Mouse (Mus musculus): Measurements from ENCODE around the gene Lingo2.

Lingo2 gene

DNA sequence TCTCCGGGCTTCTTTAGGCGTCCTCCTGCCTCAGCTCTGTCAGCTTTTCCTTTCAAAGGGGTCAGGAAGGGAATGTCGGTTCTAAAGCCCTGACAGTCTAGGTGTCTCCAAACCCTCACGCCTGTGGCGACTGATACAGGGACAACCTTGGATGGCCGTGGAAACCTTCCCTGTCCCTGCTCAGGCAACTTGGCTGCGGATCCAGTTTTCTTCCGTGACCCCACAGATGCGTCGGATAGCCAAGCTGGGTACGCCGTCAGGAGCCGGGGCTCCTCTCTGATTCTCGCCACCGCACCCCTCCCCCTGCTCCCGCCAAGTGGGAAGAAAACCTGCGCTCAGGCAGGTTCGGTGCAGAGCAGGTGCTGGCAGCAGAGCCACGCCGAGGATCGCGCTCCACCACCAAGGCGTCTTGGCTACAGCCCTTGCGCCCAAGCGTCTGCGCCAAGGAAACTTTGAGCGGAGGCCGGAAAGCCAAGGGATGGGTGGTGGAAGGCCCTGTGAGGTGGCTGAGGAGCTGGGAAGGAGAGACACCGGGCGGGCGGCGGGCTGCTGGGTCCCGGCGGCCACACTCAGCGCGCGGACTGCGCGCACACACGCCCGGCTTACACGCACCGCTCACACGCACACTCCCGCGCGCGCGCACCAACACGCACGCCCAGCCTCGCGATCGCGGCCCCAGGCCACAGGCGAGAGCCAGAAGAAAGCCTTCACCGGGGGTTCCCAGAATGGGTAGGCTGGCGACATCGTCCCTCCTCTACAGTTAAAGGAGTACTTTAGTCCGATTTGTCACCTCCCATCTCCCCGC, at the start of gene Lingo2:
Gene Lingo2, minus strand, starts transcription at position 598 of the 805 bp plus-strand sequence.
- peak; percentile 33 for DNase-seq (ENCODE audit: low read depth, low spot score)

DNA sequence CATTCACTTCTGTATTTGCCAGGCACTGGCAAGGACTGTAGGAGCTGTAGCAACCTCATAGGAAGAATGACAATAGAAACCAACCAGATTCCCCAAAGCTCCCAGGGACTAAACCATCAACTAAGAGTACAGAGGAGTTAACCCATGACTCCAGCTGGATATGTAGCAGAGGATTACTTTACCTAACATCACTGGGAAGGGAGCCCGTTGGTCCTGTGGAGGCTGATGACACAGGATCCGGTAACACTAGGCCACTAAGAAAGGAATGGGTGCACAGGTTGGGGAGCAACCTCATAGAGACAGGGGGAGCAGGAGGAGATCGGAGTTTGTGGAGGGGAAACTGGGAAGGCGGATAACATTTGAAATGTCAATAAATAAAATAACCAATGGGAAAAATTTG, 21.8 kb upstream of the Lingo2 start:
- DNase-seq (ENCODE audit: low read depth, low spot score) = no peak

DNA sequence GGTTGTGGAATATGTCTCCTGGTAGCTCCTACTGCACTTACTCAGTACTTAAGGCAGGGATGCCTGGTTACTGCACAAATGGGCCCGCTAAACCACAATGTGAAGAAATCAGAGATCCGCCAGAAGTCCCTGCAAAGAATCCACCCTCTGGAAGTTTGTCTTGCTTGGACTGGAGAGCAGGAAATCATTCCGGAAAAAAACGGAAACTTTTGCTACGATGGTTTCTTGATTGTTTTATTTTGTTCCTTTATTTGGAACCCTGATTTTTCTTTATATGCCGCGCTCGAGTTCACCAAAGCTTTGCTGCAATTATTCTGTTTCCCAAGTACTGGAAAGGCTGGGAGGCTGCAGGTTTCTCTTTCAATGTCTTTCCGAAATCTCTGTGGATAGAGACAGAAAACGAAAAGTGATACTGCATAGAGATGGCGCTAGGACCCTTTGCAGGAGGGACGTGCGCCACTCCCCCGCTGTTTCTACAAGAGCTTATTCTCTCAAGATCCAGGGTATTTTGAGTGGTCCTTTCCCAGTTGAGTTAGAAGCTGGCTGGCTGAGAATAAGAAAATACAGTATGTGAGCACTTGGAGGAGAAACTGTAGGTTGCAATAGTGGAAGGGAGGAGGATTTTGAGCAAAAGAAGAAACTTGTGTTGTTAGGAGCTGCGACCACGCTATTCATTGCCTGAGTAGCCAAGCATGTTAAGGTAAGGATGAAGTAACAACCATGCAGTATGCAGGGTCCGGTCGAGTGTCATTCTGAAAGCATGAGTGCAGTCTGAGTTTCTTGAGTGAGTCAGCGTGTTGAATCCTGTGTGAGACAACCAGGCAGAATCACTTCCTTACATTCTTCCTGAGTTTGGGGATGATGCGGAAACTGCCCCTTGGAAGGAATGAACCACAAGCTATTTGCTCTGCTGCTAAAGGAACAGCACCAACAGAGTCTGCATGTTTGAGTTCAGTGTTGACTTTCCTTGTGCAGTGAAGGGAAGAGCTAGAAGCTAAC, 1.2 kb upstream of the Lingo2 start:
- DNase-seq (ENCODE audit: low read depth, low spot score) = no peak

DNA sequence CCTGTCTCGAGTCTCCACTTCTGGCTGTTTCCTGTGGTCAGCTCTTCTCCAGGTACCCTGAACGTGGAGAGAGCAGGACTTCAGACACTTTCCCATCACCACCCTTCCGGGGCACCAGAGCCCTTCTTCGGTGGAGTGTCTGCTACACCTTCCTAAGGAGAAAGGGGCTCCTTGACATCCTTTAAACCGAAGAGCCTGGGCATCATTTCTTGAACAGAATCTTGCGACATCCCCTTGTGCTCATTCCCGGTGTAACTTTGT, 338 bp upstream of the Lingo2 start:
- DNase-seq (ENCODE audit: low read depth, low spot score) = peak; percentile 30

DNA sequence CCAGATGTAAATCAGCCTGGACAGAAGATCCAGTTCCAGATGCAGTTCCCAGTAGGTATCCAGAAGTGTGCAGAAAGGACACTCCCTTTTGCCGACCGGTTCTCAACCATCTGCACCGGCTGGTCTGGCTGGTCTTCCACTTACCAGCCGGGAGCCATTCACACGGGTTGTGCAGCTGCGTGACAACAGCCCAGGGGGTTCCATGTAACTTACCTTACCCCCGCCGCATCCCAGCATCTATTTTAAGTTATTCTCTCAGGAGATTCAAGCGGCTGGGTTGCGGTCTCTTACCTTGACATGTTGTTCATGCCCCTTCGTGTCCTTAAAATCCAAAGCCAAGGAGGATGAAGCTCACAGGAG, 777 bp downstream of the Lingo2 start:
- DNase-seq (ENCODE audit: low read depth, low spot score) = no peak

DNA sequence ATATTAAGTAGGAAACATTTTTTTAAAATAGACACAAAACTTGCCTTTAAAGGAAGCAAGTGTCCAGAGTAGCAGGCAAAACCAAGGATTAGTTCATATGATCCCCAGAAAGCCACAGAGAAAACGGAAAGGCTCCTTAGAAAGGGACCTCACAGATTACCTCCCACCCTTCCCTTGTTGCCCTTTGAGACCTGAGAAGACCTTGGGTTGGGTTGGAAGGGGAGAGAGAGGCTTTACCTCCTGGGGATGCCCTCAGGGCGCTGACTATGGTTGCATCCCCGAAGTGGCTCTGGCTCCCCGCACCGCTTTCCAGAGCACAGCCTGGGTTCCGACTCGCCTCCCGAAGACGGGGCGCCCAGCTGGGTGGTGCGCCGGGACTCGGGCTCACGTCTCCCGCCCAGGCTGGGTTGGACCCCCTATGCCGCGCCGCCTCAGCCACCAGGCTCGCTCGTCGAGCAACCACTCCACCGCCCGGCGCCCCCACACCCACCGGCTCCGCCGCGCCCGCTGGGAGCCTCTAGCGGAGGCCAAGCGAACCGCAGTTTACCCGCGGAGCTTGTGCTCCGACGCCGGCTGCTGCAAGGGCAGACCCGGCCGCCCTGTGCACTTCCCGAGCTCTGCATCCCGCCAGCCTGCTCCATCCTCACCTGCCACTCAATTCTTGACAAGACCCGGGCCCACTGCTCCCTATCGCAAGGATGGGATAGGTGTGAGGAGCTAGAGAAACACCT, 1.4 kb downstream of the Lingo2 start:
- DNase-seq (ENCODE audit: low read depth, low spot score) = peak; percentile 76

DNA sequence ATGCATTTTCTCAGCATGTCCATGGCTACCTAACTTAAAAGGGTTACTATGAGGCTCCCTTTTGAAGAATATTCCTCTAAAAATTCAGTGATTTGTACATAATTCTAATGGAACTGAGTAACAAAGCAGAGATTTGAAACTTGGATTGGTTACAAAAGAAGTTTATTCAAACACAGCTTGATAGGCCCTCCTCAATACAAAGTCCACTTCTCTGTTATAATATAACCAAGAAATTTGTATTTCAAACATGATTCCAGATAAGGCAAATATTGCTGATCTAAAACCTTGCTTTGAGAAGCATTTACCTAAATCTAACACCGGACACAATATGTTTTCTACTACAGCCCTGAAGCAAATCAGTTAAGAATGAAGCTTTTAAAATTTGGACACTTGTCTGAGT, 60.7 kb downstream of the Lingo2 start:
- DNase-seq (ENCODE audit: low read depth, low spot score) = no peak

DNA sequence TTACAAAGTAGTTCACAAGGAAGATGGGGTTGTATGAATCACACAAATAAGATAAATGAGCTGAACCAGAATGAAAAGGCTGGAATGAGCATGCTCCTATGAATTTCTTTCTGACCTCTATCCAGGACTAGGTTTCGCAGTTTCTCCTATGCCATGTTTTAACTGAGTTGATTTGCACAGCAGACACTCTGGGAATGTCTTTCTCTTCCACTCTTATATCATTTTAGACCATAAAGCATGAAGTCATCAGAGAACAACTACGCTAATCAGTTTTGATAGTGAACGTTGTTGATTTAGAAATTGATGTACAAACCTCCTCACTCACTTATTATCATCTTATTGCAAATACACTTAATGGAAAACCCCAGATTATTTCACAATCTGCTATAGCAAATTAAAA, 61.2 kb downstream of the Lingo2 start:
- no peak for DNase-seq (ENCODE audit: low read depth, low spot score)

DNA sequence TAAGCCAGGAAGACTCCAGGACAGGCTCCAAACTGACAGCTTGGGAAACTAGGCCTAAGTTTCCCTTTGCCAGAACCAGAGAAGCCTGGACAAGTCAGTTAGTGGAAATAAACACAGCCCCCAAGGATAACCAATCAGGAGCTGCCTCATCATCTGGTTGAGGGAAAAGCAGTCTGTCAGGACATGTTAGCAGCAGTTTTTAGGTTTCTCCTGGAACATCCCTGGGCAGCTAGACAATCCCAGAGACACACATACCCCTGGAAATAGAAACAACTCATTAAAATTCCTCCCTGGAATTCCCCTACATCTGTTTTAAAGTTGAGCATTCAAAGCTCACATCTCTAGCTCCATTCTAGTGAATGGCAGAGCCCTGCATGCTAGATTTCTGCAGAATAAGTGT, 76.8 kb downstream of the Lingo2 start:
- DNase-seq (ENCODE audit: low read depth, low spot score) = no peak

DNA sequence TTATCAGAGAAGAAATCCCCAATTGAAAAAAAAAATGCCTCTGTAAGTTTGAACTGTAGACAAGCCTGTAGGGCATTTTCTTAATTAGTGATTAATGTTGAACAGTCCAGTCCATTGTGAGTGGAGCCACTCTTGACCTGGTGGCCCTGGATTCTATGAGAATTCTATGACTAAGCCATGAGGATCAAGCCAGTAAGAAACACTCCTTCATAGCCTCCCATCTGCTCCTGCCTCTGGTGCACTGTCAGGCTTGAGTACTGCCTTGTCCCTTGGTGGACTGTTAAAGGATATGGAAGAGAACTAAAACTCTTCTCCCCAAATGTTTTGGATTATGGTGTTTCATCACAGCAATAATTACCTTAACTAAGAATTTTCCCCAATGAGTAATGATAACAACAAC, 126.6 kb downstream of the Lingo2 start:
- no peak for DNase-seq (ENCODE audit: low read depth, low spot score)

DNA sequence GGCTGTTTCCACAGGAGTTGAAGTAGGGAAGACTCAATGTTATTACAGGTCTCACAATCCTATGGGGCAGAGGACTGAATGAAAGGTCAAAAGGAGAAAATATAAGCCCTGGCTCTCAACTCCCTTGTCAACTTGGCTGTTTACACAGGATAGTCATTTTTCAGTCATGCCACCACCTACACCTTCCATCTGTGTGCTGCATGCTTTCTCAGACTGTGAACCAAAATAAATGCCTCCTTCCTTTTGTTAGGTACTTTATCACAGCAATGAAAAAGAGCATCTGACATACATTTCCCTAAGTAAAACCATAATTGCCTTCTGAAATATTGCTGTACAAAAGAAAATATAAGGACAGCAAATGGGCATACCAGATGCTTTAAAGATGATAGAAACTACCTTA, 129.6 kb downstream of the Lingo2 start:
- DNase-seq (ENCODE audit: low read depth, low spot score) = no peak

DNA sequence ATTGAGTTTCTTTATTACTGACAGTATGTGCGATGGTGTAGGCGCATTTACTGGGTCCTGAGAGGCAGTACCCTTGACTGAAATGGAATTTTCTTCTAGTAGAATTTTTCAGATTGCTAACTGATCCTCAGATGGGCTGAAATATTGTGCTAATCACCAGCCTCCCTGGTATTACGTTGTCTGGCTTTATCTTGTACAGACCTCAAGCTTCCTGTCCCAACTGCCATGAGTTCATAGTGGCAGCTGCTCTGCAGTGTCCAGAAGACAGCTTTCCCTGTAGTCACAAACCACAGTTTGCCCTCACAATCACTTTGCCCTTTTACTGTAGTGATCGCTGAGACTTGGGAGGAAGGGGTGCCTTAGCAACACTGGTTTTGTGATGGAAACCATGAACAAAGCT, 176.5 kb downstream of the Lingo2 start:
- DNase-seq (ENCODE audit: low read depth, low spot score) = no peak

DNA sequence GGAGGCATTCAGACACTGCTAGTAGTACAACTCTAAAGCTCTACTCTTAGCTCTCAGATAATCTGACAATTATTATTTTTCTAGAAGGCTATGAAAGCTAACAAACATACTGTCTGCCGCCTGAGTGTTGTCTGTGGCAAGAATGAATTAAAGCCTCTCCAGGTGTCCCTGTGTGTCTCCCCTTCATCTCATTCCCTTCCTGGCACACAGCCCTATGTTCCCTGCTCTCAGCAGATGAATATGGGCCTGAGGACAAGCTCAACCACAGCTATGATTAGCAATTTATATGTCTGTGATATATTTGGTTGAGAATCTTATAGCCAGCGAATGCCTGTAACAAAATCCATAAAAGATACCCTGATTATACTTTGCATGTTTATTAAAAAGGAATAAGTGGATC, 220.9 kb downstream of the Lingo2 start:
- no peak for DNase-seq (ENCODE audit: low read depth, low spot score)

DNA sequence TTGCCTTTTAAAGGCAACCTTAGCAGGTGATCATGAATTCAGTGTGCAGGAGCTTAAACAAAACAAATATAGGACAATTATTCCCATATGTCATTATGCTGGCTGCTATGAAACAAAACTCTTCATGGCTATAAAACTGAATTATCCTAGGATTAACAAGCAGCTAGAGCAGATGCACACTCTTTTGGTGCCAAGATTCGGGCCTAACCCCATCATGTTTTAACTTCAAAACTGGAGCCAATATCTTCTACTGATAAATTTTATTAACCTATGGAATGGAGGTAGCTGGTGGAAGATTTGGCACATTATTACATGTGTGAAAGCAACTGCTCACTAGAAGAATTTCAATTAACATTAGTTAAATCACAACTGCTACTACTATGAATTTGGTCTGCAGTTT, 235.1 kb downstream of the Lingo2 start:
- DNase-seq (ENCODE audit: low read depth, low spot score) = no peak

DNA sequence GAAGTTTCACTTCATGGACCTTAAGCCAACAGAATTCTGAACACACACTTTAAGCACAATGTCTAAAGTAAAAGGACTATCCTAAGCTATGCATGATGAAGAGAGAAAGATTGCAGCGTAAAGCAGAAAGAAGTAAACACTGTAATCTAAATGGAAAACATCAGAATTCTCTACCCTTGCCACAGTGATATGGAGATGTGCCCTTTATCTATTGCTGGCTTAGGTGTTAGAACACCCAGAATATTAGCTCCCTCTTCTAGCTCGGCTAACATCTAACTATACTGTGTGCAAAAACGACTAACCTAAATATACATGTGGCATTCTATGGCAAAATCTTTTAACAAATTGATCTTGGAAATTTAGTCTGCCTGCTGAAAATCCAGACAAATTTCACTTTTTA, 252.7 kb downstream of the Lingo2 start:
- no peak for DNase-seq (ENCODE audit: low read depth, low spot score)

DNA sequence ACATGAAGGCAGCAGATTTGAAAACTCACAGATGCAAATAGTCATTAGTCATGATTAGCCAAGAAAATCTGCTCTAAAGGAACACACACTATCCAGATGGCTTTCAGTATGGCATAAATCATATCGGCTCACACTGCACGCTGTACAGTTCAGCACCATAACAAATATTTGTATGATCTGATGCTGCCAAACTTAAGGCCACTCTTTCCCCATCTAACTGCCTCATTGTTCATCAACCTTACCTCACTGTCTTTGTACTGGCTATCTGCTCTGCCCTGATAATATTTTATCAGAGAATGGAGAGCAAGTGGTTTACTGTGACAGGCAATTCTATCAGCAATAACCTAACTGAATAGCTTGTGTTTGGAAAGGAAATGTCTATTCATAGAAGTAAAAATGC, 254.7 kb downstream of the Lingo2 start:
- no peak for DNase-seq (ENCODE audit: low read depth, low spot score)

DNA sequence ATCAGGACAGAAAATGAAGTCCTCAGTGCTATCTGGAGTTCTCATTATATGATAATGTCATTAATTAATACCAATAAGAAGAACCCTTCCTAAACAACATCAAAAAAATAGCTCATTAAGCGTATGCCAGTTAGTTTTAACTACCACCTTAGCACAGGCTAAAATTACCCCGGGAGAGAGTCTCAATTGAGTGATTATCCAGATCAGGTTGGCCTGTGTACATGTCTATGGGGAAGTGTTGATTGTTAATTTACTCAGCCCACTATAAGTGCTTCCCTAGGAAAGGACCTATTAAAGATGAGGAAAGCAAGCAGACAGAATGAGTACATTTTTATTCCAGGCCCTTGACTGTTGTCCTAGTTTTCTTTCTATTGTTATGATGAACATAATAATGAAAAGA, 291.6 kb downstream of the Lingo2 start:
- DNase-seq (ENCODE audit: low read depth, low spot score) = no peak

DNA sequence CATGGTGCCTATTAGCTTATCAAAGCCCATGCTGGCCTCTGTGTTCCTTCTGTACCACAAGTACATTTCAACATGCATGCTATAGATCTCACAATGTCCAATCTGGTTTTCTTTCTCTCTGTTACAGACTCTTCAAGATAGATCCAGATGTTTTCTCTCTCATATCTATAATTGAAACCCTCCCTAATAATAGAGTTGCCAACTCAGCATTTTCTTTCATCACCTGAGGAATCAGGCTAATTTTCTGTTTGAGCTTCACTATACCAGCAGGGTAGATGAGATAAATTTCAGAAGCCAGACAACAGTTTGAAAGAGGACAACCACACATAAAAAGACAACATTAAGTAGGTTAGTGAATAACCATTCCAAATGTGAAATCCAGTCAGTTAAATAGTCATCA, 303.8 kb downstream of the Lingo2 start:
- DNase-seq (ENCODE audit: low read depth, low spot score) = no peak

DNA sequence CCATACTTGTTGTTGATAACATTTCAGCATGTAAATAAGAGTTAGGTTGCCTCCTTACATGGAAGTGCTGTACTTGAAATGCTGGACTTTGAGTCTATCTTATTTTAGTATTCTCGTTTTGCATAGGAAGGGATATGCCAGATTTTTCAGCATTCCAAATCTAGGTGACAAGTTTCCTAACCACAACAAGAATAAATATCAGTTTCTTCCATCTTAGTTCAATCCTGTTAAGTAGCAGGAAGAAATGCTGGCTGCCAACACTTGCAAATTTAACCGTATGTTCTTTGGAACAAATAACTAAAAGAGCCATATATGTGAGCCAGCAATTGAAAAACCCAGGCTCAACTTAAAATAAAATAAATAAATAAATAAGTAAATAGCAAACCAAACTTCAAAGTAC, 315.9 kb downstream of the Lingo2 start:
- DNase-seq (ENCODE audit: low read depth, low spot score) = no peak

DNA sequence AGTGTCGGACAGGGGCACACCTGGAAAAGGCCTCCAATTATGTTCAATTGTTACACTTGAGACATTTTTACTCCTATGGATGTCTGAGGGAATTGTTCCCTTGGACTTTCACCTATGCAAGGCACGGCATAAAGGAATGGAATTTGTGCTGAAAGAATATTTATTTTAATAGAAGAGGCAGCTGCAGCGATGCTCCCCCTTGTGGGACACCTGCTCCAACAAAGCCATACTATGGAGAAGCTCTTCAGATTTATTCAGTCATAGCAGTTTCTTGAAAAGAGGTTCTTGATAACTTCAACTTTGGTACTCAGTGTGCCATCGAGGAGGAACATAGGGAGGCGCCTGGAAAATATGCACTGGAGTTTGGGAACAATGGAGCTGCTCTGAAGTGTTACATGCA, 374.7 kb downstream of the Lingo2 start:
- DNase-seq (ENCODE audit: low read depth, low spot score) = no peak

DNA sequence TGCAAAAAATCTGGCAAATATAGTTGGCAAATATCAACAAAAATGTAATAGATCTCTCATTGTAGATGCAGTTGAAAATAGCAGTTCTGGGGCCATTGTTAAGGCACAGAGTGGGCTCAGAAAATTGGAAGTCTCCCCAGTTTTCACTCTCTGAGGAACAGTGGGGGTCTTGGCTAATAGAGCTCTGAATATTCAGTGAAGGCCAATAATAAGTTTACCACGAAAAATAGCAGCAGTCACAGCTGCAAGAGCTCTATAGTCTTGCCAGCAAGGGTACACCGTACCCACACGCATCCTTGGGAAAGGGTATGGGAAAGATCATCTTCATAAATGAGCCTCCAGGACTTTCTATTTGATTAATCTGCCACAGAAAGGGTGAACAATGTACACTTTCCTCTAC, 375.3 kb downstream of the Lingo2 start:
- DNase-seq (ENCODE audit: low read depth, low spot score) = no peak

DNA sequence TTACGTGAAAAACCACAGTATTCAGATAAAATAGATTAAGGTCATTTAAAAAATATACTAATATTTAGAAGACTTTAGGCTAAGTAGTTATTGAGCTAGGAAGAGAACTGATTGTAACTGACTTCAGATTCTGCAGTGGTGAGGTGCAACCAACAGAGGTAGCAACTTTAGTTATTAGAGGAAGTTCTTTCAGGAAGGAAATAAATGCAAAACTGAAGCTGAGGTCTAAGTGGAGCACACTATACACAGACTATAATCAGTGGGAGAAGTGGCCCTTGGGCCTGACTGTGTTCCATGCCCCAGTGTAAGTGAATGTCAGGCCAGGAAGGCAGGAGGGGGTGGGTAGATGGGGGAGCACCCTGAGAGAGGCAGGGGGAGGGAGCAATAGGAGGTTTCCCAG, 385.0 kb downstream of the Lingo2 start:
- DNase-seq (ENCODE audit: low read depth, low spot score) = no peak
